Mouse (Mus musculus): ENCODE measurements around the gene Lamc1.
A peak's percentile ranks its signal among the peaks of the same experiment; 100 is the strongest.

DNA sequence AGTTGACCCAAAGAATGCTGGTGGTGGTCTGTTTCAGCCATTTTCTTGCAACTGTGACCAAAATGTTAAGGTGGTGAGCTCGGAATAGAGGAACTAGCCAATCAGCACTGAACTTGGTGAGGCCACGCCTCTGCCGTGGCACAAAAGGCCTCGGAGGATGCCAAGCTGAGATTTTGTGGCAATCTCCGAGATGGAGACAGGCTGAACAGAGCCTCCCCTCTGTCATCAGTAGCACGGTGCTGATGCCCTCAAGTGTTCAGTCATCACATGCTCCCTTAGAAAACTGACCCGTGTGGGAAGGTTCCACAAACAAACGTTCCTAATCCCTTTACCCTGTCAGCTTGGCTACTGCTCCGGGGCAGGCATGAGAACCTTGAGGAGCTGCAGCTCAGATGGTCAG, 113.2 kb downstream of the Lamc1 start:
- TF ChIP-seq CTCF (IDR thresholded peaks at IDR 0.05; ENCODE audit: low read depth) = peak; percentile 16; the same call in 1 of the 2 replicates
- TF ChIP-seq EP300 (IDR thresholded peaks at IDR 0.05; ENCODE audit: low read depth) = no peak
